Mouse (Mus musculus) ES-CJ7 (cell line): ENCODE measurements around the gene Lingo1.

Experiments
- DNase-seq: peaks from one replicate; pipeline ENCODE4 v3.0.0; 2011; ENCODE audit warnings: low read depth, low spot score

The Lingo1 gene

GRCm38 (mm10) chr9:56635121-56635497 lies 161.2 kb downstream of the Lingo1 start:
- no peak for DNase-seq

GRCm38 (mm10) chr9:56634406-56635120 lies 161.7 kb downstream of the Lingo1 start:
- DNase-seq, result no peak

GRCm38 (mm10) chr9:56633449-56634225 lies 162.6 kb downstream of the Lingo1 start:
- no peak for DNase-seq

GRCm38 (mm10) chr9:56630945-56631344 lies 165.3 kb downstream of the Lingo1 start:
- DNase-seq, result no peak

- DNase-seq, result no peak
Measured at GRCm38 (mm10) chr9:56629674-56630397, 166.4 kb downstream of the Lingo1 start.

GRCm38 (mm10) chr9:56627295-56627694 lies 169.0 kb downstream of the Lingo1 start:
- no peak for DNase-seq

GRCm38 (mm10) chr9:56624923-56625322 lies 171.3 kb downstream of the Lingo1 start:
- DNase-seq, result no peak

- no peak for DNase-seq
Measured at GRCm38 (mm10) chr9:56623361-56623760, 172.9 kb downstream of the Lingo1 start.

GRCm38 (mm10) chr9:56622761-56623160 lies 173.5 kb downstream of the Lingo1 start:
- DNase-seq, result no peak

GRCm38 (mm10) chr9:56620512-56621371 lies 175.5 kb downstream of the Lingo1 start:
- peak; percentile 76 for DNase-seq

GRCm38 (mm10) chr9:56619715-56620114 lies 176.6 kb downstream of the Lingo1 start:
- peak; percentile 34 for DNase-seq

- DNase-seq, result no peak
Measured at GRCm38 (mm10) chr9:56618660-56619059, 177.6 kb downstream of the Lingo1 start.

GRCm38 (mm10) chr9:56616061-56616460 lies 180.2 kb downstream of the Lingo1 start:
- no peak for DNase-seq

- DNase-seq, result peak; percentile 27
Measured at GRCm38 (mm10) chr9:56612798-56613183, 183.5 kb downstream of the Lingo1 start.

- no peak for DNase-seq
Measured at GRCm38 (mm10) chr9:56611912-56612797, 184.1 kb downstream of the Lingo1 start.

- DNase-seq, result no peak
Measured at GRCm38 (mm10) chr9:56610955-56611354, 185.3 kb downstream of the Lingo1 start.

- DNase-seq, result no peak
Measured at GRCm38 (mm10) chr9:56610466-56610865, 185.8 kb downstream of the Lingo1 start.

GRCm38 (mm10) chr9:56609486-56609885 lies 186.8 kb downstream of the Lingo1 start:
- DNase-seq, result no peak

GRCm38 (mm10) chr9:56608691-56609351 lies 187.4 kb downstream of the Lingo1 start:
- DNase-seq, result no peak
